Mouse (Mus musculus) urinary bladder, postnatal 10 days (tissue): ENCODE data around the gene Cdkn2aip.
A peak's percentile ranks its signal among the peaks of the same experiment; 100 is the strongest.

Experiments
- DNase-seq: peaks from one replicate; pipeline ENCODE4 v3.0.0; 2022; ENCODE audit warnings: low spot score

The Cdkn2aip gene

DNA sequence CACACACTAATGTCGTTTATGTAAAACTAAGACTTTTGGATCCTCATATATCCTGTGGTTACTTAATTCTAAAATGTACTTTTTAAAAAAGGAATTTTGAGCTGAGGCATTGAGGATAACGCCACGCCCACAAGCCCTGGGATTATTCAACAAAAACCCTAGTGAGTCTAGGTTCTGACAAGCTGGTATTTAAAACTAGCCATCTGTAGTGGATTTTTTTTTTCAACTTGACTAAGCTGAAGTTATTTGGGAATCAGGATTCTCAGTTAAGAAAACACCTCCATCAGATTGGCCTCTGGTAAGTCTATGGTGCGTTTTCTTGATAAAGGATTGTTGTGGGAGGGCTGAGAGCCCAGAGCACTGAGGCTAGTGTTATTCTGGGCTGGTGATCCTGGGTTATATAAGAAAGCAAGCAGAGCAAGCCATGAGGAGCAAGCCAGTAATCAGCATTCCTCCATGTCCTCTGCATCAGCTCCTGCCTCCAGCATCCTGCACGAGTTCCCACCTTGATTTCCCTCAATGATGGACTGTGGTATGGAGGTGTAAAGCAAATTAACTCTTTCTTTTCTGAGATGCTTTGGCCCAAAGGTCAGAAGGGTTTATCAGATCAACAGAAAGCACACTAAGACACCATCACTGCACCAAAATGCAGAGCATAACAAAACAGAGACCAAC lies 18.2 kb downstream of the Cdkn2aip start:
- DNase-seq = no peak

DNA sequence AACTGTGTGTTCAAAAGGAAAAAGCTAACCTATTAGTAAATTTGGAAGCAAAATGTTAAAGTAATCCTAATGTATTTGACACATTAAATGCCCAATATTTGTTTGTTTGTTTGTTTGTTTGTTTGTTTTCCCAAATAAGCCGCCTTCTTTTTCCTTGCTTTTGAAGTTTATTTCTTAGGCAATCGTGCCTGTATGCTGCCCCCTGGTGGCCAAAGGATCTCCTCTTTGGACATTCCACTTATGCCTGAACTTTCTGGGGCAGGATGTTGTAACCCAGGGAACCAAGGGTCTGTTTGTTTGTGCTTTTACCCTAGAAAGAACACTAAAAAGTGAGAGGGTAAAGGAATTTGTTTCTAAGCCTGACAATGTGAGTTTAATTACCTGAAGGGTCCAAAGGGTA lies 20.6 kb downstream of the Cdkn2aip start:
- DNase-seq = peak; percentile 39

DNA sequence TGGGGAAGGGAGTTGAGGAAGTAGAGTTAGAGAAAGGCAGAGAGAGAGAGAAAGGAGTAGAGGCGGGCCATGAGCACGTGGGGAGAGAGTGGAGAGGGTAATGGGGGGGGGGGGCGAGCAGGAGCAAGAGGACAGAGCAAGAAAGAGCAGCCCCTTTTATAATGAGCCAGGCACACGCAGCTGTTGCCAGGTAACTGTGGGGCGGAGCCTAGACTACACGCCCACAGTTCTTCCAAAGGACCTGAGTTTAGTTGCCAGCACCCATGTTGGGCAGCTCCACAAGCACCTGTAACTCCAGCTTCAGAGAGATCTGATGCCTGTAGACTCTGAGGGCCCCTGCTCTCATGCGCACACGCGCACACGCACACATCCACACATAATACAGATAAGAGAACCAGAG lies 21.9 kb downstream of the Cdkn2aip start:
- DNase-seq = no peak

- no peak for DNase-seq
These were observed 22.4 kb downstream of the Cdkn2aip start for GRCm38 (mm10) chr8:47691303-47691702.

DNA sequence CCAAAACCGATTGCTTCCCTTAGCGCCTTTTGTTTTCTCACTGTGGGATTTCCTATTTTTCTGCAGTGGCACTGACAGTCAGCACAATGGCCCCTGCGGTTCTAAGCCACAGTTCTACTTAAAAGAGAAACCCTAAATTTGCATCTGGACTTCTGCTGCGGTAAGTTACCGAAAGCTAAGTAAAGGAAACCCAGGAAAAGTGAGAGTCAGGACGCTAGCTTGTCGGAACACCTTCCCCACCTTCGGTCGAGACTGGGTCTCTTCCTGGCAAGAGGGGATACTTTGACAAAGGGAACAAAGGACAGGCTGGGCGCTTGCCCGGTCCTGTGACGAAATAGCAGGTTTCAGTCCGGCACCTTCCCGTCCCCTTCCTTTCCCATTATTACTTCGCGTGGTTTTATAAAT lies 23.1 kb downstream of the Cdkn2aip start:
- no peak for DNase-seq

DNA sequence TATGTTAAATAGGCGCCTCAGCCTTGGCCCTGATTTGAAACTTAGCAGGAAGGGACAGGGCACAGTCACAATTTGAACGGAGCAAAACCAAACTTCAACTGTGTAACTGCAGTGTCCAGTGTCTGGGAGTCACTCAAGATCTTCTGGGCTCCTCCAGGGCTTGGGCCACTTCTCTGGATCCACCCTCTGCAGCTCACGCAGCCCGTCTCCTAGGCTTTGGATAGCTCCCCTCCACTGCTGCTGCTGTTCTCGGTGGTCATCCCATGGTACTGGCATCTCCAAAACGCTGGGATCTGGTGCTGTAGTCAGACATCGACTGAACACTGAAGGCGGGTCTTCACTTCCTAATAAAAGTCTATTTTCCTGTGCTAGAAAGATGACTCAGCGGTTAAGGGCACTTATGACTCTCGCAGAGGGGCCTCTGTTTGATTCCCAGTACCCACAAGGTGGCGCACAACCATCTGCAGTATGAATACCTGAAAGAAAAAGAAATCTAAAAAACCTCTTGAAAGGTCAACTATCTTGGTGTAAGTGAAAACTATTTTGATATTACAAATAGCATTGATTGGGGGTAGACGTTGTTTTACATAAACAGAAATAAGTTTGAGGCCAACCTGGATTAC lies 23.9 kb downstream of the Cdkn2aip start:
- no peak for DNase-seq

- DNase-seq = no peak
These were observed 29.3 kb downstream of the Cdkn2aip start for GRCm38 (mm10) chr8:47684441-47684840.

GRCm38 (mm10) chr8:47683994-47684393 lies 29.7 kb downstream of the Cdkn2aip start:
- no peak for DNase-seq

GRCm38 (mm10) chr8:47680306-47680705 lies 33.4 kb downstream of the Cdkn2aip start:
- no peak for DNase-seq

- no peak for DNase-seq
These were observed 34.1 kb downstream of the Cdkn2aip start for GRCm38 (mm10) chr8:47679603-47680002.

GRCm38 (mm10) chr8:47676631-47677030 lies 37.1 kb downstream of the Cdkn2aip start:
- no peak for DNase-seq

- no peak for DNase-seq
These were observed 37.5 kb downstream of the Cdkn2aip start for GRCm38 (mm10) chr8:47676224-47676623.

DNA sequence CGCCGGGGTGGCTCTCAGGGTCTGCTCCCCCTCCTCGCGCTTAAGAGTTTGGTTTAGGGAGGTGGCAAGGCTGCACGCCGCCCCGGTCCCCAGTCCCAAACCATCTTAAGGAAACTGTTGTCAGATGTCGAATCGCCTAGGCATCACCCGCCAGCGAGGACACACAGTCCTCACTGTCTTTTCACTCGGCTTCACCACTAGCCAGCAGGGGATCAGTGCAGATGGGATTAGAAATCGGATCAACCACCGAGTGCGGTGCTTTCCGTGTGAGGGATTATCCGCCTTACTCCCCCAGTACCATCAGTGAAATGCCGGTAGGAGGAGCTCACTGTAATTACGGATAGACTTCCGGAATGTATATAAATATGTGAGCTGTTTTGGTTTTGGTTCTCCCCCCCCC lies 37.9 kb downstream of the Cdkn2aip start:
- DNase-seq = no peak

DNA sequence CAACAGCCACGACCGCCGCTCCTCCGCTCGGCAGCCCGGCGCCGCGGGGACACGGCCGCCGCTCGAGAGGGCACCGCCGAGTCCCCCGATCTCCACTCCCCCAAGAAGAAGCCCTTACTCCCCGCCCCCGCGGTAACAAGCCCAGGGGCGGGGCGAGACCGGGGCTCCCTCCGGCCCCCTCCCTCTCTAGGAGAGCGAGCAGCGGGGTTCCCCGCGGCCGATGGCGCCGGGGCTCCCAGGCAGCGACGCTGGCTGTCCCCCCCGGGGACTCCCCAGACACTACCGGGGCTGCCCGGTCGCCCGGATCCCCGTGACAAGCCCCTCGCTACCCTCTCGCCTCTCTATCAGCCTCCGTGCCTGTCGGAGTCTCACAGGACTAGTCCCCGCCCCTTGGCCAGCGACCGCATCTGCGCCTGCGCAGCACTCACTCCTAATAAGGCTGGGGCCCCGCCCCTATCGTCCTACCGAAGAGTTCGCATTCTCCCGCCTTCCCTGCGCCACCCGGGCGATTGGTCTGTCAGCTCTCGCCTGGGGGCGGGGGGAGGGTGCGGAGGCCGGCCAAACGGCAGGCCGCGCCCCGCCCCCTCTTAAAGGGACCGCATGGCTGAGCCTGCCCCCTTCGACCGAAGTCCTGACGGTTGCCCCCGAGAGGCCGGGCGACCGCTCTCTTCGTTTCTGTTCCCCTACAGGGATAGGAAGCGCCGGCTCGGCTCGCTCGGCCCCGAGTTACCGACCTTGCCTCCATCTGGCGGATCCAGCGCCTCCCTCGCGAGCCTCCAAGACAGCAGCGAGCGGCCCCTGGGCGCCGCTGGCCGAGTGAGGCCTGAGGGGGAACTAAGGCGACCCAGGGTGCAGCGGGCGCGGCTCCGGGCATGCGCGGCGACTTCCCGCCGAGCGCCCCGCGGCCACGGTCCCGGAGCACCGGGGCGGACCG lies 38.7 kb downstream of the Cdkn2aip start, which contains the start of gene Ing2:
Ing2 (minus strand) TSS at position 780 of the 934 bp plus-strand sequence.
- DNase-seq = peak; percentile 100

GRCm38 (mm10) chr8:47674140-47674776 lies 39.5 kb downstream of the Cdkn2aip start:
- DNase-seq = no peak

- peak; percentile 87 for DNase-seq
These were observed 40.2 kb downstream of the Cdkn2aip start for GRCm38 (mm10) chr8:47673317-47674139.

GRCm38 (mm10) chr8:47664231-47664785 lies 49.4 kb downstream of the Cdkn2aip start:
- DNase-seq = no peak

DNA sequence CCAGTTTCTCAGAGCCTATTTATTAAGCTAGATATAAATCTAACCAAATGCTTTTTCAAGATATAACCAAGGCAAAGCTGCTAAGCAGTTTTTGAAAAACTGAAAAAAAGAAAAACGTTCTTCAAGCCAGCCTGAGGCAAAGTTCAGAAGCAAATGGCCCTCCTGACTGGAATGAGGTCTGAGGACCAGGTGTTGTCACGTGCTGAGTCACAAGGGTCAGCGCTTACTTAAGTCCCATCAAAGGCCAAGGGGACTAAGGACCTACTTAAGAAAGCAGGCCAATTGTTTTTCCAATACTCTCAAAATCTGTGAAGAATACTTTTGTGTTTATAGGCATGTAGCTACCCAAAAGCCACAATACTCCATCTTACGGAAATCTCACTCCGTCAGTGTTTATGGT lies 50.5 kb downstream of the Cdkn2aip start:
- DNase-seq = no peak

GRCm38 (mm10) chr8:47662716-47663115 lies 51.0 kb downstream of the Cdkn2aip start:
- DNase-seq = no peak

DNA sequence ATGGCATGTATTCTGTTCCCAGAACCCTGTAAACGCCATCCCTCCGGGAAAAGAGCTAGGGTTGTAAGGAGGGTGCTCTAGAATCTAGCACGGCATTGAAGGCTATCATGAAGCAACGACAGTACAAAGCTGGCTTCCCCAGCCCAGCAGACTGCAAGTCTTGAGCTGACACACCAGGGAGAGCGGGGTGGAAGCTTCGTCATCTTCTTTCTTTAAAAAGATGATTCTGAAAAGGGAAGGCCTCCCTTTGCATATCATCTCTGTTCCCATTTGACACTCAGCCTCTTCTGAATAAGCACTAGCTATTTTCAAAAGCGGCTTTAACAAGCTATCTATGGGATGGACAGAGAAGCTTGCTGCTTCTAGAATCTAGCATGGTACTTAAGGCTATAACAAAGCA lies 53.3 kb downstream of the Cdkn2aip start:
- DNase-seq = no peak

DNA sequence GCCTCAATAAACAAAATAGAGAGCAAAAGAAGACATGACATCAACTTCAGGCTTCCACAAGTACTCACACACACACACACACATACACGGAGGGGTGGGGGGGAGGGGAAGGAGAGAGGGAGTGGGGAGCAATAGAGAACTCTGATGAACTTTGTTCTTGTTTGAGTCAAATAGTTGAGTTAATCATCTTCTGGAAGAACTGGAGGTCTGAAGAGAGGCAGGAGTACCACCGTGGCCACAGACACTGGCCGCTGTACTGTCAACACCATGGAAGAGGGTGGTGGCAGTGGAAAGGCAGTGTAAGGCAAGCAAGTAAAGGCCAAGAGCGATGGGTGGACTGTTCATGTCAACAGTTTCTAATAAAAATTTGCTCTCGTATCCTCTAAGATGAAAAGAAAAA lies 54.3 kb downstream of the Cdkn2aip start:
- no peak for DNase-seq
